Mouse (Mus musculus) frontal cortex, adult 2 months (tissue): Measurements from ENCODE around the gene Capn8. TPM values are rescaled to one million over a fixed set of nuclear protein-coding genes. Genes with fewer than 3 reads are reported as not detected.
"Not testable (repeated sequence)": the region's sequence is repeated elsewhere in the genome, so short reads cannot be mapped to it uniquely, and the experiment has no call there.

Experiments used
- DNase-seq, 2 experiments: peaks; one replicate each; pipeline ENCODE4 v3.0.0; 2022; ENCODE audit warnings: low spot score in 1 of 2; ENCODE audit errors: extremely low spot score in 1 of 2
- polyA plus RNA-seq: library from polyadenylated mRNA; depleted of rRNA; stranded (reverse); fragments of >200 nt; gene quantifications from 2 replicates; pipeline ENCODE4 v1.2.3, GENCODE M21; 2012

Capn8 gene
- polyA plus RNA-seq, 1 experiment, result 0.06 TPM

GRCm38 (mm10) chr1:182605330-182606150, 40.7 kb downstream of the Capn8 start:
- peak in 1 of 2 experiments; percentile 10 for DNase-seq

- peak in 1 of 2 experiments; percentile 7 for DNase-seq
Observed at GRCm38 (mm10) chr1:182609701-182610335, 45.0 kb downstream of the Capn8 start.

GRCm38 (mm10) chr1:182615465-182615864, 50.7 kb downstream of the Capn8 start:
- no peak for DNase-seq

GRCm38 (mm10) chr1:182618200-182618947, 53.6 kb downstream of the Capn8 start:
- DNase-seq, result no peak

GRCm38 (mm10) chr1:182620470-182620869, 55.7 kb downstream of the Capn8 start:
- no peak for DNase-seq

GRCm38 (mm10) chr1:182621256-182621655, 56.4 kb downstream of the Capn8 start:
- DNase-seq, result no peak

- no peak for DNase-seq
Observed at GRCm38 (mm10) chr1:182626197-182626596, 61.4 kb downstream of the Capn8 start.

- DNase-seq, result no peak
Observed at GRCm38 (mm10) chr1:182629228-182629627, 64.4 kb downstream of the Capn8 start.

- no peak for DNase-seq
Observed at GRCm38 (mm10) chr1:182633712-182634294, 69.0 kb downstream of the Capn8 start.

- DNase-seq, result no peak
Observed at GRCm38 (mm10) chr1:182639016-182639415, 74.2 kb downstream of the Capn8 start.

GRCm38 (mm10) chr1:182639456-182639855, 74.6 kb downstream of the Capn8 start:
- no peak for DNase-seq

- DNase-seq, result no peak
Observed at GRCm38 (mm10) chr1:182640094-182640493, 75.3 kb downstream of the Capn8 start.

- no peak for DNase-seq
Observed at GRCm38 (mm10) chr1:182642779-182643178, 78.0 kb downstream of the Capn8 start.

- DNase-seq, result not testable (repeated sequence)
Observed at GRCm38 (mm10) chr1:182644418-182644817, 79.6 kb downstream of the Capn8 start.

- DNase-seq, result no peak
Observed at GRCm38 (mm10) chr1:182645211-182645668, 80.4 kb downstream of the Capn8 start.

GRCm38 (mm10) chr1:182646796-182647195, 82.0 kb downstream of the Capn8 start:
- no peak for DNase-seq

GRCm38 (mm10) chr1:182657760-182658159, 93.0 kb downstream of the Capn8 start:
- peak in 1 of 2 experiments; percentile 83 for DNase-seq

GRCm38 (mm10) chr1:182660365-182660764, 95.6 kb downstream of the Capn8 start:
- no peak for DNase-seq

- DNase-seq, result peak in 1 of 2 experiments; percentile 25
Observed at GRCm38 (mm10) chr1:182663671-182664070, 98.9 kb downstream of the Capn8 start.

GRCm38 (mm10) chr1:182664841-182665240, 100.0 kb downstream of the Capn8 start:
- no peak for DNase-seq

- no peak for DNase-seq
Observed at GRCm38 (mm10) chr1:182667281-182667680, 102.5 kb downstream of the Capn8 start.
